Mouse (Mus musculus) CH12.LX (cell line): ENCODE data around the gene Nlrp6. TPM values are rescaled to one million over a fixed set of nuclear protein-coding genes. Genes with fewer than 3 reads are reported as not detected.

Source experiments
- DNase-seq: peaks from one replicate; pipeline ENCODE4 v3.0.0-alpha.2; 2013; ENCODE audit errors: extremely low read depth
- H3K27ac ChIP-seq: 2 replicates; pipeline ENCODE4 v1.5.1; 2012; ENCODE audit warnings: low read depth, mild to moderate bottlenecking, control low read depth, moderate library complexity; ENCODE audit not compliant: insufficient read depth
- H3K27me3 ChIP-seq: replicated peaks from 2 replicates; pipeline ENCODE3; 2012; ENCODE audit warnings: inconsistent platforms
- H3K36me3 ChIP-seq, 2 experiments: replicated peaks in 1 of 2; 2 replicates each; pipeline versions ENCODE3 to v1.6.1; 2012; ENCODE audit warnings: inconsistent platforms in 1 of 2, low read length in 1 of 2, mild to moderate bottlenecking in 1 of 2, mixed read lengths in 1 of 2, moderate library complexity in 1 of 2; ENCODE audit not compliant: control insufficient read depth in 1 of 2, insufficient read depth in 1 of 2
- H3K4me1 ChIP-seq, 2 experiments: 2 replicates each; pipeline ENCODE4 v1.6.1; 2012; ENCODE audit warnings: inconsistent platforms in 1 of 2, moderate library complexity in 1 of 2; ENCODE audit not compliant: insufficient read depth in 2 of 2, control insufficient read depth in 1 of 2
- H3K4me2 ChIP-seq: 2 replicates; pipeline ENCODE4 v1.6.1; 2012; ENCODE audit warnings: low read depth, mild to moderate bottlenecking, control low read depth; ENCODE audit not compliant: poor library complexity, insufficient read depth, severe bottlenecking
- H3K4me3 ChIP-seq, 3 experiments: fragments of 150-350 bp in 1 of 3; sonication (generic) in 1 of 3; replicated peaks in 1 of 3; 2 replicates each; pipeline versions ENCODE3 to v1.5.1; 2011 to 2012; ENCODE audit warnings: low read depth in 2 of 3, low read length in 2 of 3, mild to moderate bottlenecking in 2 of 3, moderate library complexity in 2 of 3, control low read depth in 1 of 3, improper control_type of control experiment in 1 of 3, inconsistent platforms in 1 of 3, mixed read lengths in 1 of 3; ENCODE audit not compliant: poor library complexity in 1 of 3
- H3K79me2 ChIP-seq: replicated peaks from 2 replicates; pipeline ENCODE4 v1.6.1; 2012; ENCODE audit warnings: mild to moderate bottlenecking, moderate library complexity; ENCODE audit not compliant: control insufficient read depth, poor library complexity, insufficient read depth, severe bottlenecking; ENCODE audit errors: extremely low read depth
- H3K9ac ChIP-seq: 2 replicates; pipeline ENCODE4 v1.6.1; 2012; ENCODE audit warnings: low read depth, mild to moderate bottlenecking, control low read depth, moderate library complexity; ENCODE audit not compliant: insufficient read depth
- H3K9me3 ChIP-seq: replicated peaks from 2 replicates; pipeline ENCODE3; 2012; ENCODE audit warnings: low read length, inconsistent platforms, mixed read lengths
- BHLHE40 ChIP-seq: IDR thresholded peaks from 2 replicates; pipeline ENCODE4 v1.6.1; 2011; ENCODE audit warnings: mild to moderate bottlenecking, low read depth, low read length, improper control_type of control experiment
- EP300 ChIP-seq: IDR thresholded peaks from 2 replicates; pipeline ENCODE4 v1.6.1; 2011; ENCODE audit warnings: low read length, improper control_type of control experiment
- HCFC1 ChIP-seq: IDR thresholded peaks from 2 replicates; pipeline ENCODE4 v1.6.1; 2012; ENCODE audit warnings: low read depth, mild to moderate bottlenecking, inconsistent platforms, low read length, improper control_type of control experiment
- JUND ChIP-seq: conservative IDR thresholded peaks from 2 replicates; pipeline ENCODE4 v1.6.1; 2011; ENCODE audit warnings: low read depth, low read length, improper control_type of control experiment
- KAT2A ChIP-seq: IDR thresholded peaks from 2 replicates; pipeline ENCODE4 v1.6.1; 2012; ENCODE audit warnings: low read length, improper control_type of control experiment, inconsistent platforms; ENCODE audit not compliant: insufficient replicate concordance
- MAFK ChIP-seq: IDR thresholded peaks from 2 replicates; pipeline ENCODE4 v1.6.1; 2011; ENCODE audit warnings: low read length, improper control_type of control experiment; ENCODE audit not compliant: insufficient replicate concordance
- MYC ChIP-seq: IDR thresholded peaks from 2 replicates; pipeline ENCODE4 v1.6.1; 2011; ENCODE audit warnings: low read depth, mild to moderate bottlenecking, improper control_type of control experiment, low read length
- PAX5 ChIP-seq: IDR thresholded peaks from 2 replicates; pipeline ENCODE4 v1.6.1; 2012; ENCODE audit warnings: low read length, inconsistent platforms, mixed read lengths
- POLR2A ChIP-seq: IDR thresholded peaks from 2 replicates; pipeline ENCODE4 v1.6.1; 2011; ENCODE audit warnings: low read depth, mild to moderate bottlenecking, improper control_type of control experiment, low read length
- POLR2AphosphoS2 ChIP-seq: IDR thresholded peaks from 2 replicates; pipeline ENCODE4 v1.6.1; 2011; ENCODE audit warnings: low read depth, low read length, improper control_type of control experiment
- RCOR1 ChIP-seq: conservative IDR thresholded peaks from 2 replicates; pipeline ENCODE4 v1.6.1; 2012; ENCODE audit warnings: low read depth, mild to moderate bottlenecking, inconsistent platforms, low read length, improper control_type of control experiment
- SIN3A ChIP-seq: IDR thresholded peaks from 2 replicates; pipeline ENCODE4 v1.6.1; 2012; ENCODE audit warnings: low read length, improper control_type of control experiment, inconsistent platforms
- UBTF ChIP-seq: IDR thresholded peaks from 2 replicates; pipeline ENCODE4 v1.6.1; 2012; ENCODE audit warnings: low read depth, mild to moderate bottlenecking, inconsistent platforms, low read length, improper control_type of control experiment, moderate library complexity
- USF2 ChIP-seq: conservative IDR thresholded peaks from 2 replicates; pipeline ENCODE4 v1.6.1; 2011; ENCODE audit warnings: low read depth, low read length, improper control_type of control experiment
- ZKSCAN1 ChIP-seq: IDR thresholded peaks from 2 replicates; pipeline ENCODE4 v1.6.1; 2012; ENCODE audit warnings: low read depth, inconsistent platforms, low read length, improper control_type of control experiment, borderline replicate concordance
- ZNF384 ChIP-seq: IDR thresholded peaks from 2 replicates; pipeline ENCODE4 v1.6.1; 2012; ENCODE audit warnings: low read depth, low read length, improper control_type of control experiment, inconsistent platforms
- dilution Hi-C: fragments of 300-500 bp; cut with MboI; formaldehyde crosslinking; loops from 2 replicates; pipeline ENCODE4 v1.14.3; 2020; ENCODE audit warnings: low sequenced_read_pairs; ENCODE audit not compliant: extremely low pct_unique_long_range_greater_than_20kb, extremely low pct_ligation_motif_present
- in situ Hi-C: fragments of 300-500 bp; cut with MboI; formaldehyde crosslinking; loops from 3 replicates; pipeline ENCODE4 v1.14.3; 2019; ENCODE audit warnings: low sequenced_read_pairs, low pct_ligation_motif_present, low pct_unique_long_range_greater_than_20kb, mixed read lengths
- polyA plus RNA-seq: library from polyadenylated mRNA; unstranded; fragments of >175 nt; gene quantifications from 2 replicates; pipeline ENCODE4 v1.2.1, GENCODE M21; 2012; ENCODE audit warnings: low read depth; ENCODE audit not compliant: insufficient read length
- total RNA-seq, 2 experiments: library from RNA; depleted of rRNA; stranded (reverse); fragments of 300-350 nt in 1 of 2; fragments of >200 nt in 1 of 2; gene quantifications; 2 replicates each; pipeline ENCODE4 v1.2.3; 2012 to 2014

The Nlrp6 gene
- total and polyA plus RNA-seq, 3 experiments: 0.14 to 0.21 TPM; not detected in 1

- Histone ChIP-seq H3K4me3 (no peak overlapping the region), H3K36me3 (peaks cover 26 to 77% of the 10 kb centered on the region in 2 experiments), H3K4me1 (peaks cover 3 to 49% of the 10 kb centered on the region in 2 experiments), H3K27ac (no peak overlapping the region), H3K9ac (no peak overlapping the region), H3K4me2 (no peak overlapping the region), H3K79me2 (peaks cover 5% of the 10 kb centered on the region; the same call in 1 of the 2 replicates), H3K9me3 (no peaks in the 10 kb centered on the region), H3K27me3 (no peaks in the 10 kb centered on the region)
- dilution Hi-C loops (no loop called here), in situ Hi-C loops (no loop called here)
- DNase-seq: no peak
- no peak for TF ChIP-seq JUND
- TF ChIP-seq POLR2AphosphoS2: 0 out of 2 replicates have a peak, but pooled peaks have one; percentile 9
Observed at GRCm38 (mm10) chr7:140951051-140951450, 30.3 kb downstream of the Nlrp6 start.

- H3K4me2 ChIP-seq: no peak overlapping the region
- in situ Hi-C loops: no loop called here
- H3K79me2 ChIP-seq: peaks cover 5% of the 10 kb centered on the region; the same call in 1 of the 2 replicates
- peaks cover 3 to 56% of the 10 kb centered on the region in 2 experiments for H3K4me1 ChIP-seq
- no peaks in the 10 kb centered on the region for H3K27me3 ChIP-seq
- H3K27ac ChIP-seq: no peak overlapping the region
- dilution Hi-C loops: no loop called here
- DNase-seq: no peak
- no peaks in the 10 kb centered on the region for H3K9me3 ChIP-seq
- no peak overlapping the region for H3K9ac ChIP-seq
- no peak overlapping the region for H3K4me3 ChIP-seq
- H3K36me3 ChIP-seq: peaks cover 23 to 70% of the 10 kb centered on the region in 2 experiments
- TF ChIP-seq HCFC1 (no peak), BHLHE40 (no peak), EP300 (no peak), ZNF384 (no peak), UBTF (no peak), MYC (no peak), ZKSCAN1 (no peak), KAT2A (no peak), USF2 (no peak), POLR2A (no peak), MAFK (no peak), SIN3A (no peak), PAX5 (no peak), RCOR1 (no peak)
Observed at GRCm38 (mm10) chr7:140951765-140952164, 31.1 kb downstream of the Nlrp6 start.
